Mouse (Mus musculus) ES-Bruce4 (cell line): ENCODE measurements at regions not wholly inside any gene's neighbourhood (a gene's known extent, or its start where the extent isn't known, plus 50 kb on each side); places are given as distances from the start of the nearest gene placed in this dataset.
A peak's percentile ranks its signal among the peaks of the same experiment; 100 is the strongest.

Experiments used
- H3K27ac ChIP-seq: 2 replicates; pipeline ENCODE4 v1.5.1; 2012; ENCODE audit warnings: low read length, inconsistent platforms; ENCODE audit not compliant: insufficient read depth
- H3K27me3 ChIP-seq: 2 replicates; pipeline ENCODE4 v1.6.1; 2012; ENCODE audit warnings: mild to moderate bottlenecking, low read length, inconsistent platforms; ENCODE audit not compliant: control insufficient read depth, poor library complexity, insufficient read depth, severe bottlenecking
- H3K36me3 ChIP-seq: 2 replicates; pipeline ENCODE4 v1.6.1; 2012; ENCODE audit warnings: inconsistent platforms, mild to moderate bottlenecking, low read length, moderate library complexity; ENCODE audit not compliant: control insufficient read depth, poor library complexity, insufficient read depth, severe bottlenecking
- H3K4me1 ChIP-seq: one replicate; pipeline ENCODE4 v1.8.1; 2011; ENCODE audit warnings: low read length; ENCODE audit not compliant: control insufficient read depth, insufficient read depth
- H3K4me3 ChIP-seq: 2 replicates; pipeline ENCODE4 v1.5.1; 2011; ENCODE audit warnings: low read depth, mild to moderate bottlenecking, low read length
- H3K9ac ChIP-seq: 2 replicates; pipeline ENCODE4 v1.6.1; 2012; ENCODE audit warnings: low read depth, mild to moderate bottlenecking, inconsistent platforms; ENCODE audit not compliant: poor library complexity, severe bottlenecking
- H3K9me3 ChIP-seq: replicated peaks from 2 replicates; pipeline ENCODE4 v1.6.1; 2012; ENCODE audit warnings: mild to moderate bottlenecking, low read length, inconsistent platforms; ENCODE audit not compliant: control insufficient read depth, poor library complexity, insufficient read depth, severe bottlenecking
- CTCF ChIP-seq: IDR thresholded peaks from one replicate; pipeline ENCODE4 v1.8.1; 2011; ENCODE audit warnings: low read depth, low read length
- EP300 ChIP-seq: IDR thresholded peaks from 2 replicates; pipeline ENCODE4 v1.6.1; 2011; ENCODE audit warnings: low read depth, low read length; ENCODE audit not compliant: insufficient read depth
- POLR2A ChIP-seq: IDR thresholded peaks from one replicate; pipeline ENCODE4 v1.8.1; 2011; ENCODE audit warnings: low read length; ENCODE audit not compliant: insufficient read depth

- Histone ChIP-seq H3K36me3 (no peaks in the 10 kb centered on the region), H3K27ac (no peak overlapping the region), H3K4me1 (no peaks in the 10 kb centered on the region), H3K9me3 (no peaks in the 10 kb centered on the region), H3K9ac (no peak overlapping the region), H3K4me3 (no peak overlapping the region), H3K27me3 (no peaks in the 10 kb centered on the region)
- no peak for TF ChIP-seq POLR2A
- TF ChIP-seq CTCF, result no peak
- TF ChIP-seq EP300, result no peak
Measured at GRCm38 (mm10) chr10:55194144-55194543, 912.6 kb upstream of the Msl3l2 start.

- Histone ChIP-seq H3K36me3 (no peaks in the 10 kb centered on the region), H3K9ac (no peak overlapping the region), H3K9me3 (no peaks in the 10 kb centered on the region), H3K27me3 (no peaks in the 10 kb centered on the region), H3K27ac (no peak overlapping the region), H3K4me3 (no peak overlapping the region), H3K4me1 (no peaks in the 10 kb centered on the region)
- TF ChIP-seq EP300 (no peak), CTCF (no peak), POLR2A (no peak)
Measured at GRCm38 (mm10) chr10:55195266-55195665, 911.5 kb upstream of the Msl3l2 start.

GRCm38 (mm10) chr10:55237156-55237555, 869.6 kb upstream of the Msl3l2 start:
- no peak overlapping the region for H3K27ac ChIP-seq

GRCm38 (mm10) chr10:55257351-55257750, 849.4 kb upstream of the Msl3l2 start:
- H3K9ac ChIP-seq, result no peak overlapping the region
- H3K36me3 ChIP-seq, result no peaks in the 10 kb centered on the region
- H3K4me3 ChIP-seq, result no peak overlapping the region
- H3K4me1 ChIP-seq, result no peaks in the 10 kb centered on the region
- H3K27me3 ChIP-seq, result no peaks in the 10 kb centered on the region
- no peak overlapping the region for H3K27ac ChIP-seq
- H3K9me3 ChIP-seq, result no peaks in the 10 kb centered on the region
- no peak for TF ChIP-seq POLR2A
- TF ChIP-seq EP300, result no peak
- no peak for TF ChIP-seq CTCF

More at GRCm38 (mm10) chr10:55237156-55237555, 869.6 kb upstream of the Msl3l2 start:
- no peaks in the 10 kb centered on the region for H3K36me3 ChIP-seq
- no peak overlapping the region for H3K4me3 ChIP-seq
- H3K27me3 ChIP-seq, result no peaks in the 10 kb centered on the region
- no peaks in the 10 kb centered on the region for H3K9me3 ChIP-seq
- H3K4me1 ChIP-seq, result no peaks in the 10 kb centered on the region
- H3K9ac ChIP-seq, result no peak overlapping the region
- TF ChIP-seq POLR2A (no peak), CTCF (no peak), EP300 (no peak)

- TF ChIP-seq CTCF, result no peak
- TF ChIP-seq EP300, result no peak
- no peak for TF ChIP-seq POLR2A
- no peak overlapping the region for H3K9ac ChIP-seq
Measured at GRCm38 (mm10) chr10:55300141-55300540, 806.6 kb upstream of the Msl3l2 start.

GRCm38 (mm10) chr10:55333836-55334235, 772.9 kb upstream of the Msl3l2 start:
- no peak overlapping the region for H3K9ac ChIP-seq
- no peak overlapping the region for H3K4me3 ChIP-seq
- H3K9me3 ChIP-seq, result peaks cover 16% of the 10 kb centered on the region
- H3K27me3 ChIP-seq, result no peaks in the 10 kb centered on the region
- H3K4me1 ChIP-seq, result no peaks in the 10 kb centered on the region
- H3K27ac ChIP-seq, result peak overlapping the region; percentile 11; the same call in 1 of the 2 replicates
- no peaks in the 10 kb centered on the region for H3K36me3 ChIP-seq
- TF ChIP-seq CTCF, result no peak
- TF ChIP-seq EP300, result no peak
- TF ChIP-seq POLR2A, result no peak

More at GRCm38 (mm10) chr10:55300141-55300540, 806.6 kb upstream of the Msl3l2 start:
- Histone ChIP-seq H3K36me3 (no peaks in the 10 kb centered on the region), H3K27ac (no peak overlapping the region), H3K4me1 (no peaks in the 10 kb centered on the region), H3K27me3 (no peaks in the 10 kb centered on the region), H3K9me3 (no peaks in the 10 kb centered on the region), H3K4me3 (no peak overlapping the region)
